Mouse (Mus musculus) heart, adult 2 months (tissue): Measurements from ENCODE around the gene Fstl3.

Source experiments
- CTCF ChIP-seq: fragments of 200-600 bp; IDR thresholded peaks from 2 replicates; pipeline ENCODE4 v1.8.1; 2022; ENCODE audit warnings: antibody characterized with exemption, mild to moderate bottlenecking, moderate library complexity
- EP300 ChIP-seq: fragments of 200-500 bp; IDR thresholded peaks from 2 replicates; pipeline ENCODE4 v1.6.1; 2011; ENCODE audit warnings: low read depth, low read length, control low read depth; ENCODE audit not compliant: insufficient read depth
- POLR2A ChIP-seq: fragments of 200-500 bp; IDR thresholded peaks from 2 replicates; pipeline ENCODE4 v1.6.1; 2011; ENCODE audit warnings: mild to moderate bottlenecking, low read depth, low read length, control low read depth; ENCODE audit not compliant: insufficient read depth

- TF ChIP-seq POLR2A, result no peak
- no peak for TF ChIP-seq CTCF
- no peak for TF ChIP-seq EP300
Observed at GRCm38 (mm10) chr10:79821731-79822130, 44.7 kb downstream of the Fstl3 start.
